Mouse (Mus musculus): ENCODE measurements around the gene Gm21394. TPM values are rescaled to one million over a fixed set of nuclear protein-coding genes. Genes with fewer than 3 reads are reported as not detected.
"Not testable (repeated sequence)": the region's sequence is repeated elsewhere in the genome, so short reads cannot be mapped to it uniquely, and the experiment has no call there.

The Gm21394 gene
- not detected for total RNA-seq (2021)
- long read RNA-seq, experiment 1: 0 reads
- long read RNA-seq, experiment 2: 0 reads

- DNase-seq: not testable (repeated sequence)
Measured at GRCm38 (mm10) chrY:84564807-84565206, at the start of gene Gm21394. Gene Gm21394 (minus strand): TSS chrY:84564907.

Other genes with a start within 250 kb of the Gm21394 start
- gene Gm21409, start 181.8 kb upstream of the Gm21394 start, total RNA-seq (2021): not detected